Mouse (Mus musculus): ENCODE measurements around the gene Wfdc21. TPM values are rescaled to one million over a fixed set of nuclear protein-coding genes. Genes with fewer than 3 reads are reported as not detected.
A peak's percentile ranks its signal among the peaks of the same experiment; 100 is the strongest.

Wfdc21 gene
- polyA plus RNA-seq, 1 experiment from 2014 or later = not detected

GRCm38 (mm10) chr11:83784661-83785060 lies 37.9 kb downstream of the Wfdc21 start:
- Histone ChIP-seq H3K9me3 (replicated peaks; ENCODE audit: control insufficient read depth, low read length) (no peaks in the 10 kb centered on the region), H3K27ac (replicated peaks; ENCODE audit: low read depth, low read length) (no peak overlapping the region), H3K4me3 (ENCODE audit: low read depth, low read length) (no peak overlapping the region), H3K27me3 (ENCODE audit: control insufficient read depth, insufficient read depth, low read length) (no peaks in the 10 kb centered on the region), H3K9ac (replicated peaks; ENCODE audit: low read length) (no peak overlapping the region), H3K4me2 (ENCODE audit: low read depth, low read length) (no peak overlapping the region), H3K4me1 (ENCODE audit: control insufficient read depth, insufficient read depth, low read length) (no peaks in the 10 kb centered on the region), H3K36me3 (replicated peaks; ENCODE audit: control insufficient read depth, insufficient read depth, low read depth, low read length) (peaks cover 11% of the 10 kb centered on the region)
- WGBS = 88% methylated on average over 2 of the region's 2 CpGs
- ATAC-seq (replicated peaks; ENCODE audit: insufficient number of reproducible peaks, low FRiP score, low TSS enrichment, low read depth) = no peak
- DNase-seq (ENCODE audit: low spot score) = no peak

GRCm38 (mm10) chr11:83785366-83785765 lies 38.6 kb downstream of the Wfdc21 start:
- WGBS = 15% methylated on average over 2 of the region's 2 CpGs

GRCm38 (mm10) chr11:83786835-83787234 lies 40.1 kb downstream of the Wfdc21 start:
- Histone ChIP-seq H3K9me3 (replicated peaks; ENCODE audit: control insufficient read depth, low read length) (no peaks in the 10 kb centered on the region), H3K36me3 (replicated peaks; ENCODE audit: control insufficient read depth, insufficient read depth, low read depth, low read length) (peaks cover 4% of the 10 kb centered on the region), H3K9ac (replicated peaks; ENCODE audit: low read length) (no peak overlapping the region), H3K4me2 (ENCODE audit: low read depth, low read length) (no peak overlapping the region), H3K27ac (replicated peaks; ENCODE audit: low read depth, low read length) (no peak overlapping the region), H3K4me1 (ENCODE audit: control insufficient read depth, insufficient read depth, low read length) (no peaks in the 10 kb centered on the region), H3K27me3 (ENCODE audit: control insufficient read depth, insufficient read depth, low read length) (no peaks in the 10 kb centered on the region), H3K4me3 (ENCODE audit: low read depth, low read length) (no peak overlapping the region)
- ATAC-seq (replicated peaks; ENCODE audit: insufficient number of reproducible peaks, low FRiP score, low TSS enrichment, low read depth) (no peak), DNase-seq (ENCODE audit: low spot score) (no peak)
- 80% methylated on average over 4 of the region's 4 CpGs for WGBS

More at GRCm38 (mm10) chr11:83785366-83785765, 38.6 kb downstream of the Wfdc21 start:
- Histone ChIP-seq H3K36me3 (replicated peaks; ENCODE audit: control insufficient read depth, insufficient read depth, low read depth, low read length) (peaks cover 8% of the 10 kb centered on the region), H3K4me1 (ENCODE audit: control insufficient read depth, insufficient read depth, low read length) (no peaks in the 10 kb centered on the region), H3K9me3 (replicated peaks; ENCODE audit: control insufficient read depth, low read length) (no peaks in the 10 kb centered on the region), H3K4me2 (ENCODE audit: low read depth, low read length) (no peak overlapping the region), H3K27ac (replicated peaks; ENCODE audit: low read depth, low read length) (no peak overlapping the region), H3K27me3 (ENCODE audit: control insufficient read depth, insufficient read depth, low read length) (no peaks in the 10 kb centered on the region), H3K4me3 (ENCODE audit: low read depth, low read length) (no peak overlapping the region), H3K9ac (replicated peaks; ENCODE audit: low read length) (no peak overlapping the region)
- DNase-seq (ENCODE audit: low spot score) (peak; percentile 87), ATAC-seq (replicated peaks; ENCODE audit: insufficient number of reproducible peaks, low FRiP score, low TSS enrichment, low read depth) (no peak)

GRCm38 (mm10) chr11:83787401-83788021 lies 40.8 kb downstream of the Wfdc21 start:
- no peak for DNase-seq (ENCODE audit: low spot score)
- Histone ChIP-seq H3K4me3 (ENCODE audit: low read depth, low read length) (no peak overlapping the region), H3K27ac (replicated peaks; ENCODE audit: low read depth, low read length) (no peak overlapping the region), H3K9ac (replicated peaks; ENCODE audit: low read length) (no peak overlapping the region), H3K36me3 (replicated peaks; ENCODE audit: control insufficient read depth, insufficient read depth, low read depth, low read length) (peaks cover 4% of the 10 kb centered on the region), H3K9me3 (replicated peaks; ENCODE audit: control insufficient read depth, low read length) (no peaks in the 10 kb centered on the region), H3K4me2 (ENCODE audit: low read depth, low read length) (no peak overlapping the region), H3K27me3 (ENCODE audit: control insufficient read depth, insufficient read depth, low read length) (no peaks in the 10 kb centered on the region), H3K4me1 (ENCODE audit: control insufficient read depth, insufficient read depth, low read length) (no peaks in the 10 kb centered on the region)
- WGBS = 80% methylated on average over 15 of the region's 15 CpGs
- no peak for ATAC-seq (replicated peaks; ENCODE audit: insufficient number of reproducible peaks, low FRiP score, low TSS enrichment, low read depth)

GRCm38 (mm10) chr11:83788331-83788730 lies 41.6 kb downstream of the Wfdc21 start:
- H3K4me1 ChIP-seq (ENCODE audit: control insufficient read depth, insufficient read depth, low read length) = no peaks in the 10 kb centered on the region
- no peak overlapping the region for H3K4me2 ChIP-seq (ENCODE audit: low read depth, low read length)
- no peak overlapping the region for H3K27ac ChIP-seq (replicated peaks; ENCODE audit: low read depth, low read length)
- no peaks in the 10 kb centered on the region for H3K9me3 ChIP-seq (replicated peaks; ENCODE audit: control insufficient read depth, low read length)
- ATAC-seq (replicated peaks; ENCODE audit: insufficient number of reproducible peaks, low FRiP score, low TSS enrichment, low read depth) (no peak), DNase-seq (ENCODE audit: low spot score) (no peak)
- H3K27me3 ChIP-seq (ENCODE audit: control insufficient read depth, insufficient read depth, low read length) = no peaks in the 10 kb centered on the region
- H3K4me3 ChIP-seq (ENCODE audit: low read depth, low read length) = no peak overlapping the region
- no peaks in the 10 kb centered on the region for H3K36me3 ChIP-seq (replicated peaks; ENCODE audit: control insufficient read depth, insufficient read depth, low read depth, low read length)
- no peak overlapping the region for H3K9ac ChIP-seq (replicated peaks; ENCODE audit: low read length)
- 68% methylated on average over 8 of the region's 8 CpGs for WGBS

- no peak for ATAC-seq (replicated peaks; ENCODE audit: insufficient number of reproducible peaks, low FRiP score, low TSS enrichment, low read depth)
Measured at GRCm38 (mm10) chr11:83789259-83789658, 42.5 kb downstream of the Wfdc21 start.

GRCm38 (mm10) chr11:83791133-83791532 lies 44.4 kb downstream of the Wfdc21 start:
- 66% methylated on average over 4 of the region's 4 CpGs for WGBS
- Histone ChIP-seq H3K4me2 (ENCODE audit: low read depth, low read length) (no peak overlapping the region), H3K36me3 (replicated peaks; ENCODE audit: control insufficient read depth, insufficient read depth, low read depth, low read length) (no peaks in the 10 kb centered on the region), H3K9me3 (replicated peaks; ENCODE audit: control insufficient read depth, low read length) (no peaks in the 10 kb centered on the region), H3K27ac (replicated peaks; ENCODE audit: low read depth, low read length) (no peak overlapping the region), H3K9ac (replicated peaks; ENCODE audit: low read length) (no peak overlapping the region), H3K4me3 (ENCODE audit: low read depth, low read length) (no peak overlapping the region), H3K27me3 (ENCODE audit: control insufficient read depth, insufficient read depth, low read length) (no peaks in the 10 kb centered on the region), H3K4me1 (ENCODE audit: control insufficient read depth, insufficient read depth, low read length) (no peaks in the 10 kb centered on the region)
- ATAC-seq (replicated peaks; ENCODE audit: insufficient number of reproducible peaks, low FRiP score, low TSS enrichment, low read depth) (no peak), DNase-seq (ENCODE audit: low spot score) (no peak)

More at GRCm38 (mm10) chr11:83789259-83789658, 42.5 kb downstream of the Wfdc21 start:
- no peak for DNase-seq (ENCODE audit: low spot score)
- 67% methylated on average over 13 of the region's 13 CpGs for WGBS
- no peak overlapping the region for H3K4me3 ChIP-seq (ENCODE audit: low read depth, low read length)
- no peaks in the 10 kb centered on the region for H3K9me3 ChIP-seq (replicated peaks; ENCODE audit: control insufficient read depth, low read length)
- no peak overlapping the region for H3K4me2 ChIP-seq (ENCODE audit: low read depth, low read length)
- no peak overlapping the region for H3K9ac ChIP-seq (replicated peaks; ENCODE audit: low read length)
- H3K4me1 ChIP-seq (ENCODE audit: control insufficient read depth, insufficient read depth, low read length) = no peaks in the 10 kb centered on the region
- no peaks in the 10 kb centered on the region for H3K36me3 ChIP-seq (replicated peaks; ENCODE audit: control insufficient read depth, insufficient read depth, low read depth, low read length)
- H3K27me3 ChIP-seq (ENCODE audit: control insufficient read depth, insufficient read depth, low read length) = no peaks in the 10 kb centered on the region
- no peak overlapping the region for H3K27ac ChIP-seq (replicated peaks; ENCODE audit: low read depth, low read length)

- H3K27me3 ChIP-seq (ENCODE audit: control insufficient read depth, insufficient read depth, low read length) = no peaks in the 10 kb centered on the region
- no peaks in the 10 kb centered on the region for H3K36me3 ChIP-seq (replicated peaks; ENCODE audit: control insufficient read depth, insufficient read depth, low read depth, low read length)
- H3K9ac ChIP-seq (replicated peaks; ENCODE audit: low read length) = no peak overlapping the region
- H3K27ac ChIP-seq (replicated peaks; ENCODE audit: low read depth, low read length) = no peak overlapping the region
- no peaks in the 10 kb centered on the region for H3K9me3 ChIP-seq (replicated peaks; ENCODE audit: control insufficient read depth, low read length)
- DNase-seq (ENCODE audit: low spot score) = no peak
- H3K4me2 ChIP-seq (ENCODE audit: low read depth, low read length) = no peak overlapping the region
- WGBS = 81% methylated on average over 12 of the region's 12 CpGs
- ATAC-seq (replicated peaks; ENCODE audit: insufficient number of reproducible peaks, low FRiP score, low TSS enrichment, low read depth) = no peak
- H3K4me3 ChIP-seq (ENCODE audit: low read depth, low read length) = no peak overlapping the region
- H3K4me1 ChIP-seq (ENCODE audit: control insufficient read depth, insufficient read depth, low read length) = no peaks in the 10 kb centered on the region
Measured at GRCm38 (mm10) chr11:83792316-83792914, 45.7 kb downstream of the Wfdc21 start.

Measured in embryonic facial prominence, embryonic 11.5 days (tissue).